Mouse (Mus musculus) colon, adult 2 months (tissue): ENCODE results near the gene Trpv5. TPM values are rescaled to one million over a fixed set of nuclear protein-coding genes. Genes with fewer than 3 reads are reported as not detected.

Experiments used
- polyA plus RNA-seq: library from polyadenylated mRNA; depleted of rRNA; stranded (reverse); fragments of >200 nt; gene quantifications from 2 replicates; pipeline ENCODE4 v1.2.3, GENCODE M21; 2012; rRNA removed

Gene Trpv5
- not detected in 2 replicates for polyA plus RNA-seq

GRCm38 (mm10) chr6:41680669-41681068 lies at the start of gene Trpv5:
Gene Trpv5 (minus strand): TSS chr6:41680769.

DNA sequence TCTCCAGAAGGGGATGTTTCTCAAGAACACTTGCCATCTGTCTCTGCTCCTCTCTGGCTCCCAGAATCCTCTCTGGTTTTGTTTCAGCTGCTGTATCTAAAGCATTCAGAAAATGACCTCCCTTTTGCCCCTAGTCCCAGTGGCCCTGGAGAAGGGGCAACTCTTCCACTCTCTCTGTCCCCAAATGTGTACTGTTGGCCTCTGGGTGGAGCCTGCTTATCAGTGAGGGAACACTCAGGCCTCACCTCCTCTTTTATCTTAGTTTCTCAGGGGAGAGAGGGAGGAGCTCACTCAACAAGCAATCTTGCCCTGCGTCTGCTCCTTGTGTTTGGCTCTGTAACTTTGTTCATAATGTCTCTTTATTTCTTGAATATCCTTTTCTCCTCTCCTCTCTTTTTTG lies 23.6 kb upstream of the Trpv5 start, which contains the start of gene Kel:
TSS of gene Kel (minus strand) at position 217 of the 400 bp plus-strand sequence.

GRCm38 (mm10) chr6:41684131-41684530 lies 3.6 kb upstream of the Trpv5 start, which contains the start of gene Llcfc1:
Gene Llcfc1 (plus strand): TSS chr6:41684431.

DNA sequence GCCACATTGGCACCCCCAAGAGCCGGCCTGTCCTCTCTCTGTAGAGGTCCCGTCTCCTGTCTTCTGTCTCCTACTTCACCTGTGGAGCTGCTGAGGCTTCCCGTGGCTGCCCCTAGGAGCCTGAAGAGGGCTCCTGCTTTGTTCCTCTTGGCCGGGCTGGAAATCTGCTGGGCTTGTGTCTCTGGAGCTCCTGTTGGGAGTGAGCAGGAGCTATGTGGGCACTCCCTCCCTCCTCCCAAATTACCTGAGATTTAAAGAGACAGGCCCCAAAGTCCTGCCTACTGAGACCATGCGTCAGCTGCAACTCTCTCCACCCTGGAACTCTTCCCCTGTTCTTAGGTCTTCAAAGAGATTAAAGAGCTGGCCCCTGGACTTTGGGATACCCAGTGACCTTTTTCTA lies 44.4 kb downstream of the Trpv5 start, which contains the start of gene Trpv6:
TSS of gene Trpv6 (minus strand) at position 228 of the 400 bp plus-strand sequence.

GRCm38 (mm10) chr6:41605061-41605793 lies 75.3 kb downstream of the Trpv5 start, which contains the start of gene Ephb6:
Gene Ephb6 (plus strand): TSS chr6:41605482.

Other genes starting within 250 kb of the Trpv5 start
- gene Gm10334, start 234.6 kb downstream of the Trpv5 start, polyA plus RNA-seq: 2.6 TPM in 1 of 2 replicates, not detected in the other
- 5.1 TPM in 1 of 2 replicates, not detected in the other for gene Prss1, start 221.8 kb downstream of the Trpv5 start, polyA plus RNA-seq
- 3.8 and 4,472 TPM in 2 replicates for gene Prss2, start 159.0 kb downstream of the Trpv5 start, polyA plus RNA-seq
- gene Ephb6, start 75.3 kb downstream of the Trpv5 start, polyA plus RNA-seq: 6.7 and 8.6 TPM in 2 replicates
- 5.9 and 9.0 TPM in 2 replicates for gene Trpv6, start 44.4 kb downstream of the Trpv5 start, polyA plus RNA-seq
- not detected in 2 replicates for gene Llcfc1, start 3.7 kb upstream of the Trpv5 start, polyA plus RNA-seq
- not detected in 2 replicates for gene Kel, start 23.6 kb upstream of the Trpv5 start, polyA plus RNA-seq
- not detected in 2 replicates for gene Olfr459, start 94.4 kb upstream of the Trpv5 start, polyA plus RNA-seq
- not detected in 2 replicates for gene Pip, start 166.8 kb upstream of the Trpv5 start, polyA plus RNA-seq
- not detected in 2 replicates for gene Sval2, start 172.2 kb upstream of the Trpv5 start, polyA plus RNA-seq